Mouse (Mus musculus): ENCODE measurements at regions not wholly inside any gene's neighbourhood (a gene's known extent, or its start where the extent isn't known, plus 50 kb on each side); places are given as distances from the start of the nearest gene placed in this dataset.

DNA sequence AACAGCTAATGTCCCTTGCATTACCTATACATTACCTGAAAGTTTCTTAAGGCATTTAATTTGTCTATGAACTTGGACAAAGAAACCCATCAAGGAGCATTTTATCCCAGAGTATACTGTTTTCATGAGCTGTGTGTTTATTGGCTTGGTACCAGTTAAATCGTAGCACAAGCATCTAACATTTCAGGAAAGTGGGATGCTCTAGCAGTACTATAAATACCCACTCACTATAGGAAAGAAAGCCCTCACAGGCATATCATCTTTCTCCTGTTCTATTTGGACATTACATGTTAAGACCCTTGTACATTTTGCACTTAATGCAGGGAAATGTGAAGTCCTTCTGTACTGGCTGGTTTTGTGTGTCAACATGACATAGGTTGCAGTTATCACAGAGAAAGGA, 163.9 kb downstream of the Ptprc start:
- no peak for DNase-seq (ENCODE audit: low spot score in 2 of 2)

DNA sequence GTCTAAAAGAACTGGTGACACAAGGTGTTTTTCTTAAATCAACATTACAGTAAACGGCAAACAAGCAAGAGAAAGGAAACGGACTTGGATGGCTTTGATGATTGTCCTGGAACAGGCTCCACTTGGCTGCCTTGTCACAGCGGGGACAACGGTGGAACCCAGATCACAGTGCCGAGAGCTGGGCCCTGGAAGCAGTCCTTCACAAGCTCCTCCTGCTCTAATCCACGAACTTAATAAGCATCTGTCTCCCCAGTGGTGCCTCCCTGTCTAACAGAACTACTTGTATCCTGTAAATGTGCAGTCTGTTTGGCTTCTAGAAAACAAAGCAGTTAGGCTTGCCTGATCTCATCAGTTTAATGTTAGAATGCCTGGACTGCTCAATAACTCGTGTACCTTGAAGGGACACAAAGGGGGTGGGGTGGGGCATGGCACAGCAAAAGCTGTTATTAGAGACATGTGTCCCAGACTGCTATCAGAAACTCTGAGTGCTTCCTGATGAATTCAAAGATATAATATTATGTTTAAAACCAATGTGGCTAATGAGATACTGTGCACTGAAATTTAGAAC, 164.5 kb downstream of the Ptprc start:
- DNase-seq (ENCODE audit: low spot score in 2 of 2) = peak in 1 of 2 experiments; percentile 8

DNA sequence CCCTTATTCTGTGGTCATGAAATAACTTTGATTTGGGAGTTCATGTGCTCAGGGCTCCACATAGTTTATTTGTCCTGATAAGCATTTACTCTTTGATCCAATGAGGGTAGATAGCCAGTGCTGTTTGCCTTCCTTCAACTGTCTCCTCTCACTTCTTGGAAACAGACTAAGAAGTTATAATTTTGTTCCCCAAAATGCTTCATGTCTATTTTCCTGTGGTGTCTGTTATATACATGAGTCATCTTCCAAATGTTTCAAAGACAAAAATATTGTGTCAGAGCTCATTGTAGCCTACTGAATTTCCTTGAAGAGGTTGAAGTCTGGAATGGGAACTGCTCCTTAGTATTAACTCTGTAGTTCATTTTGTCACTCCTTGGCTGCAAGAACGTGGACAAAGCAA, 168.7 kb downstream of the Ptprc start:
- DNase-seq (ENCODE audit: low spot score in 2 of 2) = no peak

DNA sequence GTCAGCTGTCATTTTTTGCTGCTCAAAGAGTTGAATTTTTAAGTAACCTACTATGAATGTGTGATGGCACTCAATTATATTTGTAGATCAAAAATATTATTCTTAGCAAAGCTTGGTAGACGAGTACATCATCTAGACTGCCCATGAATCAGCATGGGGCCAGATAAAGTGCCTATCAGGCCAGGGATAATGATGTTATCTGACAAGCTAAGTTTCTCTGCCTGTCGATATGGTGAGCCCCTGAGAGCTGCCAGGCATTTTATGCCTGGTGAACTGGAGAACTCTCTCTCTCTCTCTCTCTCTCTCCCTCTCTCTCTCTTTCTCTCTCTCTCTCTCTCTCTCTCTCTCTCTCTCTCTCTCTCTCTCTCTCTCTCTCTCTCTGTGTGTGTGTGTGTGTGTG, 171.2 kb downstream of the Ptprc start:
- no peak for DNase-seq (ENCODE audit: low spot score in 2 of 2)

DNA sequence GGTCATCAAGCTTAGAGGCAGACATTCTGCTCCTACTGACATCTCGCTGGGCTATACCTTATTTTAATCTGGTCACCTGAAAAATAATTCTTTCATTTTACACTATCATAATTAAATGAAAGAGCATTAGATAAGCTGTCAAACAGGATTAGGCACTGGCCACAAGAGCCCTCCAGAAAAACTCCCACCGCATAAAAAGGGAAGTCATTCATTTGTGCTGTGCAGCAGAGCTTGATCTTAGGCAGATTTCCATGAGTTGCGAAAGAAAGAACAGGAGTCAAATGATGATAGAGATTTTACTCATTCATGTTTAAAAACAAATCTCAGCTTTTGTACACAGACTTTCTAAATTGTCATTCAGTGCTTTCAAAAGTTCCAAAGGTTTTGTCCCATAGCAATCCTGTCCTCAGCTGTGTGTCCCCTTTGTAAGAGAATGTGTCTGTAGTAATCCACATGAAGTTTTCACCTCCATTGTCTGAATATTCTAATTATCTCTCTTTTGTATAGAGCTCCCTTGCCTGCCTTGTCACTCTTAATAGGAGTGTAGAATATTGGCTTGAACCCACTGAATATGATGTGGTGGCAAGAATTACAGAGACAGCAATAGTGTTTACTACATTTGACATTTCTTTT, 176.1 kb downstream of the Ptprc start:
- DNase-seq (ENCODE audit: low spot score in 2 of 2) = no peak

DNA sequence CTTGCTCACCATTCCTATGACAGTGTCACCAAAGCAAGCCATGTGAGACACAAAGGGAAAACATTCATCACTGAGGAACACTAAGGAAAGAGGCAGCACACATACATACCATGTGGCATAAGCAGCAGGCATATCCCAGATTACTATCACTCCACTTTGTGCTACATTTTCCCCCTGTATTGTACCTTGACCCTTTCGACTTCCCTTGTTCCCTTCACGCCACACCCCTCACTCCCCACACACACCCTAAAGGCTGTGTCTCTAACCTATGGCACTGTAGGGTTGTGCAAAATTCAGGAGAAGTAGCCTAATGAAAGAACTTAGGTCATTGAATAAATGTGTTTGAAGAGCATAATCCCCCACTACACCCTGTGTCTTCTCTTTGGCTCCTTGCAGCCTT, 179.5 kb downstream of the Ptprc start:
- no peak for DNase-seq (ENCODE audit: low spot score in 2 of 2)

DNA sequence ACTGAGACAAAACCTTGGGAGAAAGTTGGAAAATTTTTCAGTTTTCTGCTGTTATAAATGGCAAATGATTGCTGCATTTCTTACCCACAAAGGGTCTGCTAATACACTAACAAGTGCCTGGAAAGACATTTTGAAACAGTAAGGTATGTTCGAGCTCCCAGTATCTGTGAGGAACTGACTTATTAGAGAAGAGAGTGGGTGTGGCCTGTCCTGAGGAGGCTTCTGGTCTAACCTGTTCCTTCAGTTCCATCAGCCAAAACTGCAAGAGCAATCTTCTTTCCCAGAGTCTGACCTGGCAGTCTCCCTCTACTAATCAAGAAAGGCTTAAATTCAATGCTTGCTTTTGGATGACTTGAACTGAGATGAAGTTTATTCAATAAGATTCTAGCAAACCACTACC, 183.6 kb downstream of the Ptprc start:
- no peak for DNase-seq (ENCODE audit: low spot score in 2 of 2)

DNA sequence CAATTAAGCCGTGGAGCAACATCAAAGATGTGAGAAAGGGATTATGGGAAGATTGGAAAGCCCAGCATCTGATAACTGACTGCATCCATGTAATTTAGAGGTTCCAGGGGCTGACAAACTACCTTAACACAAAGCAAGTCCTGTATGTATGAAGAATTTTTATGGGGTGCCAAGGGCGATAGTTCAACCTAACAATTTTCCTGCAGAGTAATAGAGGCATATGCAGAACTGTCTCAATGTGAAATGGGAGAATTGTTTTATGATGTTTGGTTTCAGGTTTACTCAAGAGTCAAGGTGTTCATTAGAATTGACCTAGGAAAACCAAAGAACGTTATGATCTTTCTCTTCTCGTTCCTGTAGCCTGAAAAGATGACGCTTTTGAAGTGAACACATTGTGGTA, 184.1 kb downstream of the Ptprc start:
- no peak for DNase-seq (ENCODE audit: low spot score in 2 of 2)

DNA sequence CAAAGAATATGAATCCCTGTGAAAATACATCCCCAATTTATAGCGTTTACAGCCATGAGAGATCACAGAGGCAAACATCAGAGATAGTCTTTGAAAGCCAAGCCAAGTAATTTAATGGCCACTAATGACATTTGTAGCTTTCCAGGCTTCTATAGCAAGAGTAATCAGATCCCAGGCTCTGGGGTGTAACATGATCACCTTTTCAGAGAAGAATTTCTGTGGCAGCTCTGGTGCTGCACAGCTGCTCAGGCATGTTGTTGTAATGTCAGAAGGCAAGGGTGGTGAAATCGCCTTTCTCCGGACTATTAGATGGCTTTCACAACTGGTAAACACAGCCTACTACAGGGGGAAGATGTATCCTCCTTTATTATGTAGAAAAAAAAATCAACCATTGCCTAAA, 202.1 kb downstream of the Ptprc start:
- DNase-seq (ENCODE audit: low spot score in 2 of 2) = no peak

DNA sequence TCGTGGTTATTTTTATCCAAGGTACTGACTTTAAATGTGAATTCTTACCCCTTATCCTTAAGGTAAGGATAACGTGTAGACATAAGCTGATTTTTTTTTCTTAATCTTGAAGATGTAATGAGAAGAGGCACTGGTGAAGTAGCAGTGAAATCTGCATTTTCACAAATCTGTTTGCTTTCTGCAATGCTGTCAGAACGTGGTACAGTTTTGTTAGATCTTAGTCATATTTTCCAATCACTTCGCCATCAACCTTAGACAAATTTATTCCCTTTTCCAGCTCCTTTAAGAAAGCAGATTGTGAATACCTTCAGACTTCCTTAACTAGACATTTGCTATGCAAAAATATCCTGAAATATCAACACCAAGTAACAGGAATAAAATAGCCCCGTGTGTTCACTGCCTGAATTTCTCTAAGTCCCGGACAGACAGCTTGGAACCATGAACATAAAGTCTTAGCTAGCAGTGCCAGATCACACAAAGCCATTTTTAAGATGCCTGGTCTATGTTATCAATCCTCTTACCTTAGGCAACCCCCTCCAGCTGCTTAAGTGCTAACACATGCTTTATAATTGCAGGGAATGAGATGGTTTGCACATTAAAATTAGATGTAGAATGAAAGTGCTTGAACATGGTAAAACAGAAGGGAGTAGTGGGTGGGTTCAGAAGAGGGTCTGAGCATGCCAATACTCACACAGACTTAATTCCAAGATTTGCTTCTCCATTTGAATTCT, 202.7 kb downstream of the Ptprc start:
- peak in 1 of 2 experiments; percentile 56 for DNase-seq (ENCODE audit: low spot score in 2 of 2)

DNA sequence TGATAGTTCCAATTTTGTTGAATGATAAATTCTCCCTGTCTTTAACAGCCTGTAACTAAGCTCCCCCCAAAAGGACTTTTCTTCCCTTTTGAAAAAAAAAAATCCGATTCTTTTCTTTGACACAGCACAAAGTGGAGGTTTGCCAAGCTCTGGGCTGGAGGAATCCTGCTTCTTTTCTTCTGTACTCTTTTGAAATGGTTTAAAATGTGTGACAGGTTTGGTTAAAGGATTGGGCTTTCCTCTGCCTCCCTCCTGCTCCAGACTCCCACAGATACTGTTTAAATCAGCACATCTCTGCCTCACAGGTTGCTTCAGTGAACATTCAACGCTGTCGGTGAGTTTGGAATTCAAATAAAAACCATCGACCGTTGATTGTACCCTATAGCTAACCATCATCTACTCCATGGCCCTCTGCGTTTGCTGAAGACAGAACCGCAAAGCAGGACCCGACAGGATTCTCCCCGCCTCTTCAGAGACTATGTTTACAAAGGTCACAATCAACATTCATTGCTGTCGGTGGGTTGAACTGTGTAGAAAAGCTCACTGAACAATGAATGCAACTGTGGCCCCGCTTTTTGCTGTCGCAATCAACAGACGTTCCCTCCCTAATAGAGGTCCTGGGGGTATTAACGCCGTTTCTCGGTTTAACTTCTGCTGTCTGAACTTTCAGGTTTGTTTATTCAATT, 209.2 kb downstream of the Ptprc start:
- DNase-seq (ENCODE audit: low spot score in 2 of 2) = no peak

DNA sequence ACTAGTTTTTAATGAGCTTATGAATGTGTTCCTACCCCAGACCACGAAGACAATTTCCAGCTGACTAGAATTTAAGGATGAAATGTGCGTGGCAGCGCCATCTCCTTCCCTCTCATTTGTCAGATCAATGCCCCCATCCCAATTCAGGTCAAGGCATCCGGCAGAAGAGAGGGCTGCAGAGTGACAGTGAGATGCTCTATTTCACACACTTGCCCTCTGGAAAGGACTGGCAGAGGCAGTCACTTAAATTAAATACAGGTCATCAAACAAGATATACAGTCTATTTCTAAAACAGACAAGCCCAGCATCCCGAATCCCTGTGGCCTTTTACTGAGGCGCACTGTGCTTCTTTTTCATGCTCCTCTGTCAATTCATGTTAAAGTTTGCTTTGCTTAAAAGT, 211.9 kb downstream of the Ptprc start:
- DNase-seq (ENCODE audit: low spot score in 2 of 2) = no peak

DNA sequence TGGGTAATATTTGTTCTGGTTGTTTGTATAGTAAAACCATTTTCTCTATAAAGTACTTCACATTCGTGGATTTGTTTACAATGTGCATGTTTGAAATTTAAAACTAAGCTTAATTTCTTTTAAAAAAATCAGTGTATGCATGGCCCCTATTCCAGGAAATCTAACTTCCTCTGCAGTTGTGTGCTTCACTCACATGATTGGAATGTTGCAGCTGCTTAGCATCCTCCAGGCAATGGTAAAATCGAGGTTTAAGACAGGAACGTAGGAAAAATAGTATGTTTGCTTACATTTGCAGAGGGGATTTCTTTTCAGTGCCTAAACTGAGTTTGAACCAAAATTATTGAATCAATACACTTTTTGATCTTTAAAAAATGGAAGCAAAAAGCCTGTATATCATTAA, 217.5 kb downstream of the Ptprc start:
- DNase-seq (ENCODE audit: low spot score in 2 of 2) = no peak

DNA sequence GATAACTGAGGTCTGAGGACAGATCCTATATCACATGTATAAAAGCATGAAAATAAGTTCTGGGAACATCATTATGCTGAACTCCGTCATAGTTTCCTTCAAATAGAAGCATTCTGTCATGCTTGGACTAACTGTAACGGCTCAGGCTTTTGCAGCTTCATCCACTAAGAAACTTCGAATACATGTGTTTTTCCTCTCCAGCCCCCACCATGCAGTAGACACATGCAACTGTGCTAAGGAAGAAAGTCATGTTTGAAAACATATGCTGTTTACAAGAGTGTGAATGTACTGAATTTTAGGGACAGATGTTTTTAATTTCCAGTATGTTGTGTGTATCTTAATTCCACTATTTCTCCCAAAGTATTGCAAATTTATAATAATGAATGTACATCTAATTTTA, 219.5 kb downstream of the Ptprc start:
- no peak for DNase-seq (ENCODE audit: low spot score in 2 of 2)

DNA sequence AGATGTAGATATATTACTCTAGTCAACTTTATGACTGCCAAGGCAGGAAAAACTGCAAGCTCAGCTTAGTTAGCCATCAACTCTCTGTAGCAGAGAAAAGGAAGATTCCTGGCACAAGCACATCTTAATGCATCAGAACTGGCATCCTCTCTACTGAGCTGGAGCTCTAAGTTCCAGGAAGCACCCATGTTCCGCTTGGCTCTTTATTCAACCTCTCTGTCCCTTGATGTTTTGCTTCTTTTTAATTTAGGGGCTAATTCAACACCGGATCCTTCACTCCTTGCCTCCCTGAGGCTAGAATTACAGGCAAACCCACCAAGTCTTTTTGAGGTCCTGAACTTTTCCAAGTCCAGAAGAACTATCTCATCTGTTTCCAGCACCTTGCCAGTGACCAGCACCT, 220.4 kb downstream of the Ptprc start:
- no peak for DNase-seq (ENCODE audit: low spot score in 2 of 2)

DNA sequence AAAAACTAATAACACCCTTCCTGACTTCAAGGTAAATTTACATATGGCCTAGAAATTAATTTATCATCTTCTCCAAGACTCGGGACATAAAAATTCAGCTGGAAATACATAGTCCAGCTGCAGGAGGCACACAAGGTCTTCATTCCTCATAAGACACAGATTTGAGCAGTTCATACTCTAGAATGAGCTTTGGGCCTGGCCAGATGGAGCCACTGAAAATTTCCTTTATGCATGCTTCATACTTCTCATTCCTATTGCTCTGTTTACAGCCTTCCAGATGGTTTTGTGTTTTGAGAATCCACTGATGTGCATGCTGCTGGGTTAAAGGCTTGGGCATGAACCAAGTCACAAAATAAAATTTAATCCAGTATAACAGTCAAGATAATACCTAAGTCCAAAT, 222.1 kb downstream of the Ptprc start:
- no peak for DNase-seq (ENCODE audit: low spot score in 2 of 2)

DNA sequence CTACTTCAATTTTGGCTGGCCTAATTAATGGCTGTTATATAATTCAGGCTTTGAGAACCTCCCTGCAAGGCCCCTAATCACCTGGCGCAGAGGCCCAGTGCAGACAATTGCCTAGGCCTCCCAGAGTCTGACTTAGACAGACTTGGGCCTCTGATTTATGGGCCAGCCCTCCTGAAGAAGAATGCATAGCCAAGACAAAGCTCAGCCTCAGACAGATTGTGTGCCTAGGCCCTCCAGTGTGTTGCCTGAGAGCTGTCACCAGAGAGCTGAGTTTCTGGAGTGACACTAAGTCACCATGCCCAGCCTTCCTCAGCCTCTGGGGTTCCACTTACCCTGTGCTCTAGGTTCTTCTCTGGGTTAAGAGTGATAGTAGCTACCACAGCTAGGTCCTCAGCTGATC, 222.7 kb downstream of the Ptprc start:
- no peak for DNase-seq (ENCODE audit: low spot score in 2 of 2)

DNA sequence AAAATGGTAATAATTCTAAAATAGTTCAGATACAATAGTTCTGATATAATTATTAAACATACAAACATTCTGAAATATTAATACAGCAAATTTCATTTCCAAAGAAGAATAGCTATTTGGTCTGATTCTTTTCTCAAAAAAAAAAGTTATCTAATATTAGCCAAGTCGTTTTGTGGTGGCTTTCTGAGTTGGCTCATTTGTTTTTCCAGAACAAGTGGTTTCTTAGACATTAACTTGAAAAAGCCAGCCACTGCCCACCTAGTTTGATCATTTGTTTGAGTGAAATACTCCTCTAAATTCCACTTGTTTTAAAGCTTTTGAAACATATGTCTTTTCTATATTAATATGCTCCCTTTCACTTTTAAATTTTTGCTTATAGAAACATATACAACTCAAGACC, 227.6 kb downstream of the Ptprc start:
- no peak for DNase-seq (ENCODE audit: low spot score in 2 of 2)

DNA sequence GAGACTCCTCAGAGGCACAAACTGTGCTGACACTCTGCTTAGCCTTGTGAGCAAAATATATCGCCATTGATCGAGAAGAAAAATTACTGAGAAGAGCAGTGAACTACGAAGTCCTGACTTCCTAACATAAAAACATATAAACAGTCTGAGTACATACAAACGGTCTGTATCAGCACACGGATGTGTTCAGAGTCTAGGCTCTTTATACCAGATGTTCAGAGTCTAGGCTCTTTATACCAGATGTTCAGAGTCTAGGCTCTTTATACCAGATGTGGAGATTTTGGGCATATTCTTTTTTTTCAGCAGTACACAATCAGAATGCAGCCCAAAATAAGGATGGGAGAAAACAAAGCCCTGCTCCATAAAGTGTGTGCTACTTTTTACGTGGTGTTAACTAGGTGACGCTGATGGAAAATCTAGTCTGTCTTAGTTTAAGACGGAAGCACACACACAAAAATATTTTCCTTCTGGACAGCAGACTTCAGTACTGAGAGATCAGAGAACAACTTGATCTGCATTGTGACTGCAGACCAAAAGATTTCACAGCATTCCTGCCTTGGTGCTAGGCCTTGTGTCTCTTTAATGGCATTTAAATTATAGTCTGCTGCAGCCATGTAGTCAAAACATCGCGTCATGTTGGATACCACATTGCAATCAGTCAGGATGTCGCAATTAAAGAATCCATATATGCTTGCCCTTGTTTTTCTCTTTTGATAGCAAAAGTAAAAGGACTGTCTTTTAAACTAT, 233.6 kb downstream of the Ptprc start:
- no peak for DNase-seq (ENCODE audit: low spot score in 2 of 2)

DNA sequence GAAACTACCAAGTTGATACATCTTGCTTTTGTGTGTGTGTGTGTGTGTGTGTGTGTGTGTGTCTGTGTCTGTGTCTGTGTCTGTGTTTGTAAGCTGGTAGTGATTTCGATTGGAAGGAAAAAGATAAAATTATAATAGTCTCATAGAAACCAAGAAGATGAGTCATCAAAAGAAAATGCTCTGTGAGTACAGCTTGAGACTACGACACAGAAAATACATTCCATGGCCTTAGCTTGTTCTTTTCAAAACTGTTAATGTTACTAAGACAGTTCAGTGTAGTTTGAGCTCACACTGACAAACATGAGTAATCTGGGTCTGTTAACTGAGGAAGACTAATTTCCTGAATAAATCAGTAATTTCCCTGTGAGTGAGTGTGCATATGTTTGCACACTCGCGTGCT, 239.8 kb downstream of the Ptprc start:
- no peak for DNase-seq (ENCODE audit: low spot score in 2 of 2)

DNA sequence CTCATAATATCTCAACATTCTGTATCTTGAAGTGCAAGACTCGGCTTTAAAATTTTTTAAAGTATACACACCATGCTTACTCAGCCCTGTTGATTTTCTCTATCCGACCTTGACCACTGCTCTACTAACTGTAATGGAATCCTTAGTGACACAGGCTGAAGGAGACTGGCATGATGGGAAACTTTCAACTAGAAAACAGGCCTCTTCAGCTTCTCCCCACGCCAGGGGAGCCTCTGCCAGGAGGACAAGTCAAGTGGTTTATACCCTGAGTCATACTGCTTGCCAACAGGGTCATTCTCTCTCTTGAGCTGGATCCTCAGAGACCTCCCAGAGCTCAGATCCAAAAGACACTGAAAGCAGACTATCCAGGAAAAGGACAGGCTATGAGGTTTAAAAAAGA, 245.7 kb downstream of the Ptprc start:
- no peak for DNase-seq (ENCODE audit: low spot score in 2 of 2)

DNA sequence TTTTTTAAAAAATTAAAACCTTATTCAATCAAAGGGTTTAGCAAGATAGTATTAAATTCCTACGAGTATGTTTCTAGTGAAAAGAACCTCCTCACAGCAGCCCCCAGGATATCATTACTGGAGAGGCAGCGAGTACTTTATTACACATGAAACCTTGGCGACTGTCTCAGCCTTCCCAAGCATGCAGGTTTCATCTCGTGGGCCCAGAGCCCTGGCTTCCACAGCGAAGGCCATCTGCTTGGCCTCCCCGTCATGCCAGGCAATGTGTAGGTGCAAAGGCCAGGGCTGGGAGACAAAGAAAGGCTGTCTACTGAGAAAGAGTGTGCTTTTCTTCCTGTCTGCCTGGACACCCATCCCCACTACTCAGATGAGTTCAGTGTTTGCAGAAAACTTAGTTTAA, 247.0 kb downstream of the Ptprc start:
- DNase-seq (ENCODE audit: low spot score in 2 of 2) = no peak
